Mouse (Mus musculus) stomach, embryonic 14.5 days (tissue): Measurements from ENCODE around the gene Pigo. TPM values are rescaled to one million over a fixed set of nuclear protein-coding genes. Genes with fewer than 3 reads are reported as not detected.

Source experiments
- ATAC-seq: fragments of 200-750 bp; cut with Nextera tagmentation; 2 replicates; pipeline ENCODE4 v1.8.0; 2017; ENCODE audit warnings: low read depth, moderate TSS enrichment; ENCODE audit not compliant: insufficient number of reproducible peaks, insufficient read depth, low FRiP score
- H3K27ac ChIP-seq: fragments of 300-500 bp; sonication (generic); 2 replicates; pipeline ENCODE4 v1.5.1; 2014; ENCODE audit warnings: mild to moderate bottlenecking, low read length, moderate library complexity, mixed read lengths
- H3K27me3 ChIP-seq: fragments of 300-500 bp; sonication (generic); 2 replicates; pipeline ENCODE4 v1.6.1; 2014; ENCODE audit warnings: low read length, control low read depth, mixed read lengths; ENCODE audit not compliant: control insufficient read depth, insufficient read depth
- H3K36me3 ChIP-seq: fragments of 300-500 bp; sonication (generic); 2 replicates; pipeline ENCODE4 v1.6.1; 2014; ENCODE audit warnings: mild to moderate bottlenecking, control low read depth, low read length, moderate library complexity, mixed read lengths; ENCODE audit not compliant: control insufficient read depth, insufficient read depth
- H3K4me1 ChIP-seq: fragments of 300-500 bp; sonication (generic); 2 replicates; pipeline ENCODE4 v1.6.1; 2014; ENCODE audit warnings: low read length, control low read depth, mixed read lengths; ENCODE audit not compliant: control insufficient read depth, insufficient read depth
- H3K4me2 ChIP-seq: fragments of 300-500 bp; sonication (generic); replicated peaks from 2 replicates; pipeline ENCODE4 v1.6.1; 2014; ENCODE audit warnings: low read depth, low read length, control low read depth
- H3K4me3 ChIP-seq: fragments of 300-500 bp; sonication (generic); 2 replicates; pipeline ENCODE4 v1.5.1; 2014; ENCODE audit warnings: low read depth, low read length, control low read depth
- H3K9ac ChIP-seq: fragments of 300-500 bp; sonication (generic); replicated peaks from 2 replicates; pipeline ENCODE4 v1.6.1; 2014; ENCODE audit warnings: low read depth, mild to moderate bottlenecking, control low read depth, low read length, moderate library complexity, mixed read lengths
- H3K9me3 ChIP-seq: fragments of 300-500 bp; sonication (generic); 2 replicates; pipeline ENCODE4 v1.6.1; 2016; ENCODE audit warnings: low read depth, low read length, control low read depth; ENCODE audit not compliant: control insufficient read depth
- WGBS: fragments of 180-500 bp; shearing (Covaris S2); extraction: QIAGEN DNeasy Blood & Tissue Kit; methylation state at CpG from one replicate; pipeline ENCODE4 v1.1.7; 2014; 5-methylcytosine and 5-hydroxymethylcytosine counted together
- polyA plus RNA-seq: library from polyadenylated mRNA; unstranded; fragments of >200 nt; fragmentation: Nextera tagmentation; extraction: Ambion mirVana; gene quantifications from 2 replicates; pipeline ENCODE4 v1.2.1, GENCODE M21; 2014

Pigo gene
- 21.3 and 23.3 TPM in 2 replicates for polyA plus RNA-seq

DNA sequence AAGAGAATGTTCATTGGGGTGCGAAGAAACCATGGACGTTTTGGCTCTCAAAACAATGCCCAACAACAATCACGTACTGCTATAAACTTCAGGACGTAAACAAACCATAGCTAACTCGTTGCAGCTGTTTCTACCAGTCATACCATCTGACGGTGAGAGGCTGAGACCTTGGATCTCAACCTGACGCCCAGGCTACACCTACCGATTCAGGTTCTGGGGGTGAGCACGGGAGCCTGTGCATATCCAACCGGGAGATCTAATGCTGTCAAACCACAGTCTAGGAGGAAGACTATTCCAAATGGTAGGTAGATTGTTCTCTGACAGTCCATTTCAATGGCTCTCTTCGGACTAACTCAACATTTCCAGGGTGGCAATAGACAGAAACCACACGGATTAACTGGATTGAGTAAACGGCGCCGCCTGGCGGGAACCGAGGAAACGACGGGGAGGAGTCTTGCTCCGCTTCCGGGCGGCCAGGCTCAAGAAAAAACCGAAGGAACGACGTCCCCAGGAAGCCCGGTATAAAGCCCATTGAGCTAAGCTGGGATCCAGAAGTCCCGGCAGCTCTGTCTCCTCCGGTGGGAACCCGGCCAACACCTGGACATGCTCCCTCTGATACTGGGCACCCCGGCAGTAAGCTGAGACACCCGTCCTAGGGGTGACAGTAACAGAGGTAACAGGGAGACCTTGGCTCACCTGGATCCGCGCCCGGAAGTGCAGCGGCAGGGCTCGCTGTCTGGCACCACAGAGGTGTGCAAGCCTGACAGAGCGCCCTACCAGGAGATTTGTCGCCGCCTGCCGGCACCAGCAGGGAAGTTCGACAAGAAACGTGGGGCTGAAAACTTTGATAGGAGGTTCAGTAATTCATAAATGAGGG is at the start of gene Pigo:
Pigo (minus strand) TSS at position 736 of the 877 bp plus-strand sequence.
- H3K9me3 ChIP-seq, result no peaks in the 10 kb centered on the region
- ATAC-seq, result peak; percentile 93
- peak within 1 kb of the TSS; percentile 83 for H3K4me2 ChIP-seq
- peaks cover 6% of the 10 kb centered on the region; the same call in 1 of the 2 replicates for H3K4me1 ChIP-seq
- peaks cover 39% of the 10 kb centered on the region for H3K36me3 ChIP-seq
- peak within 1 kb of the TSS; percentile 88 for H3K27ac ChIP-seq
- H3K27me3 ChIP-seq, result no peaks in the 10 kb centered on the region
- peak within 1 kb of the TSS; percentile 34 for H3K9ac ChIP-seq
- peak within 1 kb of the TSS; percentile 59 for H3K4me3 ChIP-seq
- 7% methylated on average over 42 of the region's 42 CpGs for WGBS

- no peaks in the 10 kb centered on the region for H3K27me3 ChIP-seq
- H3K4me2 ChIP-seq, result no peak overlapping the region
- no peak for ATAC-seq
- H3K9me3 ChIP-seq, result no peaks in the 10 kb centered on the region
- H3K27ac ChIP-seq, result no peak overlapping the region
- H3K4me1 ChIP-seq, result no peaks in the 10 kb centered on the region
- H3K36me3 ChIP-seq, result no peaks in the 10 kb centered on the region
- H3K4me3 ChIP-seq, result no peak overlapping the region
- no peak overlapping the region for H3K9ac ChIP-seq
Measured at GRCm38 (mm10) chr4:43074923-43075322, 49.3 kb upstream of the Pigo start.

- H3K4me2 ChIP-seq, result no peak overlapping the region
- no peak overlapping the region for H3K4me3 ChIP-seq
- H3K9me3 ChIP-seq, result no peaks in the 10 kb centered on the region
- H3K36me3 ChIP-seq, result no peaks in the 10 kb centered on the region
- H3K27me3 ChIP-seq, result no peaks in the 10 kb centered on the region
- no peak overlapping the region for H3K9ac ChIP-seq
- H3K27ac ChIP-seq, result no peak overlapping the region
- H3K4me1 ChIP-seq, result no peaks in the 10 kb centered on the region
- WGBS, result 94% methylated on average over 4 of the region's 4 CpGs
- ATAC-seq, result no peak
Measured at GRCm38 (mm10) chr4:43065471-43065870, 39.9 kb upstream of the Pigo start.

GRCm38 (mm10) chr4:43060286-43060685 is 34.7 kb upstream of the Pigo start:
- Histone ChIP-seq H3K27ac (no peak overlapping the region), H3K9ac (no peak overlapping the region), H3K27me3 (no peaks in the 10 kb centered on the region; the same call in 1 of the 2 replicates), H3K4me2 (peak overlapping the region; percentile 86; the same call in 1 of the 2 replicates), H3K4me1 (0 out of 2 replicates have a peak, but pooled peaks cover 3% of the 10 kb centered on the region), H3K9me3 (no peaks in the 10 kb centered on the region), H3K36me3 (no peaks in the 10 kb centered on the region), H3K4me3 (peak overlapping the region; percentile 70; the same call in 1 of the 2 replicates)
- no peak for ATAC-seq
- 47% methylated on average over 3 of the region's 3 CpGs for WGBS

DNA sequence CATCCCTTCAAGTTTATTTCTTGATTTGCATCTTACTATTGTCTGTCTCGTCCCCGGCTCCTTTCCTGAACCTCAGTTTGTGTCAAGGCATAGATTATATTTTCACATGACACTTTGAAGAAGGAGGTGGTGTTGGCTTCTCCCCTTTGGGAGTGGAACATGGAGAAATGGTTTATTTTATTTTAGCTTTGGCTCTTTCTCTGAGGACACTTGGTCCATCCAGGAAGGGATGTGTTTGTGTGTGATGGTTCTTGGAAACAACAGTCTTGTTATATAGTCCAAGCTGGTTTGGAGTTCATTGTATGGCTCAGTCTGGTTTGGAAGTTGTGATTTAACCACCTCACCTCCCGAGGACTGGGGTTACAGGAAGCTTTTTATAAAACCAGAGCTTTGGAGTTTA is 34.1 kb upstream of the Pigo start:
- H3K4me1 ChIP-seq, result 0 out of 2 replicates have a peak, but pooled peaks cover 3% of the 10 kb centered on the region
- WGBS, result 38% methylated on average over 3 of the region's 3 CpGs
- no peaks in the 10 kb centered on the region for H3K36me3 ChIP-seq
- H3K4me3 ChIP-seq, result peak overlapping the region; percentile 70
- H3K9ac ChIP-seq, result 0 out of 2 replicates have a peak overlapping the region, but pooled peaks have one; percentile 69
- no peaks in the 10 kb centered on the region for H3K9me3 ChIP-seq
- ATAC-seq, result no peak
- no peak overlapping the region for H3K27ac ChIP-seq
- peak overlapping the region; percentile 86 for H3K4me2 ChIP-seq
- H3K27me3 ChIP-seq, result no peaks in the 10 kb centered on the region; the same call in 1 of the 2 replicates

DNA sequence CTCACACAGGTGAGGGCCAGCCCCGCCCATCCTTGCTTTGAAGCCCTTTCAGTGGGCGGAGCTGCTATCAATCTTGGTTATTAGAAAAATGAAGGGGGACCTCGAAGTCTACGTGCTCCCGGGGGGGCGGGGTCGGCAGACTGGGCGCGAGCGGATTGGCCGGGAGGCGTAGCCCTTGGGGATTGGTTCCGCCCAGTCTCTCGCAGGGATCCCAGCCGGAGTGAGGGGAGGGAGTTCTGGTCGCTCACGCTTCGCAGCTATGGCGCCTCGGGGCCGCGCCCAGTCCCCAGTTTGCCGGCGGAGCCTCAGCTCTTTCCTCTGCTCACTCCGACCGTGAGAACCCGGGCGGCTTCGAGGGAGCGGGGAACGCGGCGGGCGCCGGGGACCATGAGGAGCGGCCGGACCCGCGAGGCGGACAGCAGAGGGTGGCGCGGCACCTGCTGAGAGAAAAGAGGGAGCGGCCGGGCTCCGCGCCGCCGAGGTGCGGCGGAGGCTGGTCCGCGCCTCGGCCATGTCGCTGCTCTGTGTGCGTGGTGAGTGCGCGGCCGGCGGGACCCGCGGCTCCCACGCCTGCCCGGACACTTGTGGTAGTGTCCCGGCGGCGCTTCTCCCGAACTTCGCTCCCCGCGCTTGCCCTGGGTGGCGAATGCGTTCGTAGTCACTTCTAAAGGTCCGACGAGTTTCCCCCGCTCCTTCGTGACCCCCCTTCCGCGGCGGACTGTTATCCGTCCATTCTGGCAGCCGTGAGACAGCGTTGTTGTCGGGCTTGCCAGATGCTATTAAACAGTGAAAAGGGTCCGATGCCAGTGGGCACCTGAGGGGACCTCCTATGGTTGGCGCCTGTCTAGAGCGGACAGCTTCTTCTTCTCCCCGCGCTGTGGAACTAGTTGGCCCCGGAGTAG is 33.4 kb upstream of the Pigo start, which contains the start of gene Unc13b:
Unc13b (plus strand) TSS at position 201 of the 902 bp plus-strand sequence.
- Histone ChIP-seq H3K4me3 (peak within 1 kb of the TSS; percentile 70), H3K9me3 (no peaks in the 10 kb centered on the region), H3K4me2 (peak within 1 kb of the TSS; percentile 86), H3K36me3 (no peaks in the 10 kb centered on the region), H3K9ac (peak within 1 kb of the TSS; percentile 69), H3K27ac (peak within 1 kb of the TSS; percentile 67), H3K27me3 (no peaks in the 10 kb centered on the region; the same call in 1 of the 2 replicates), H3K4me1 (0 out of 2 replicates have a peak, but pooled peaks cover 3% of the 10 kb centered on the region)
- under 1% methylated on average over 87 of the region's 90 CpGs for WGBS
- peak; percentile 99 for ATAC-seq

DNA sequence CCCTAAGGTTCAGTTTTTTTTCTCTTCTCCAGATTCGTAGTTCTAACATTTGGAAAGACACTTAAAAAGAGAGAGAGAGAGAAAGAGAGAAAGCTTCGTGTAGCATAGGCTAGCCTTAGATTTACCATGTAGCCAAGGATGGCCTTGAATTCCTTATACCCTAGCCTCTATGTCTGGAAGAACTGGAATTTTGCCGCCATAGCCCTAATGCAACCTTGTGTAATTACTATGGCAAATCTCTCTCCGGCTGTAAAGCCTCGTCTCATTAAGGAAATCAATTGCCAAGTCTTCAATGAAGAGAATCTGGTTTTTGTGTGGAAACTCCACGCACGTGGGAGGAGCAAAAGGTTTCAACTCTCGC is 32.8 kb upstream of the Pigo start:
- Histone ChIP-seq H3K36me3 (no peaks in the 10 kb centered on the region), H3K9me3 (no peaks in the 10 kb centered on the region), H3K9ac (no peak overlapping the region), H3K27ac (no peak overlapping the region), H3K4me2 (peak overlapping the region; percentile 86), H3K4me1 (0 out of 2 replicates have a peak, but pooled peaks cover 3% of the 10 kb centered on the region), H3K27me3 (no peaks in the 10 kb centered on the region; the same call in 1 of the 2 replicates), H3K4me3 (peak overlapping the region; percentile 70)
- no peak for ATAC-seq
- WGBS, result 22% methylated on average over 8 of the region's 8 CpGs

- Histone ChIP-seq H3K9ac (no peak overlapping the region), H3K4me3 (no peak overlapping the region), H3K4me1 (0 out of 2 replicates have a peak, but pooled peaks cover 3% of the 10 kb centered on the region), H3K27me3 (no peaks in the 10 kb centered on the region; the same call in 1 of the 2 replicates), H3K36me3 (no peaks in the 10 kb centered on the region), H3K4me2 (no peak overlapping the region), H3K9me3 (no peaks in the 10 kb centered on the region), H3K27ac (no peak overlapping the region)
- 92% methylated on average over 5 of the region's 5 CpGs for WGBS
- ATAC-seq, result no peak
Measured at GRCm38 (mm10) chr4:43057654-43058053, 32.0 kb upstream of the Pigo start.
